Mouse (Mus musculus): ENCODE results near the gene Farsb. TPM values are rescaled to one million over a fixed set of nuclear protein-coding genes. Genes with fewer than 3 reads are reported as not detected.
A peak's percentile ranks its signal among the peaks of the same experiment; 100 is the strongest.

The Farsb gene
- polyA plus RNA-seq (2015; fragmentation: Nextera tagmentation; extraction: Ambion mirVana): 133 and 136 TPM in 2 replicates

- peak within 1 kb of the TSS; percentile 100 for H3K4me3 ChIP-seq (ENCODE audit: low read length)
- peak within 1 kb of the TSS; percentile 93 for H3K4me2 ChIP-seq (replicated peaks; ENCODE audit: low read depth, low read length)
- no peaks in the 10 kb centered on the region for H3K9me3 ChIP-seq (ENCODE audit: low read length)
- peak within 1 kb of the TSS; percentile 94 for H3K9ac ChIP-seq (replicated peaks; ENCODE audit: low read length)
- H3K36me3 ChIP-seq (ENCODE audit: insufficient read depth, low read length): no peaks in the 10 kb centered on the region
- peak within 1 kb of the TSS; percentile 73; the same call in 1 of the 2 replicates for H3K27ac ChIP-seq (ENCODE audit: low read length)
- ATAC-seq (ENCODE audit: low FRiP score, low TSS enrichment): peak; percentile 98
- no peaks in the 10 kb centered on the region for H3K27me3 ChIP-seq (ENCODE audit: insufficient read depth, low read length)
- H3K4me1 ChIP-seq (ENCODE audit: insufficient read depth, low read length): peaks cover 13% of the 10 kb centered on the region
- WGBS: under 1% methylated on average over 31 of the region's 31 CpGs
These were observed at the start of gene Farsb for GRCm38 (mm10) chr1:78488752-78489492. Gene Farsb, minus strand, starts transcription at chr1:78488897.

- Histone ChIP-seq H3K27ac (ENCODE audit: low read length) (no peak overlapping the region), H3K27me3 (ENCODE audit: insufficient read depth, low read length) (no peaks in the 10 kb centered on the region), H3K36me3 (ENCODE audit: insufficient read depth, low read length) (no peaks in the 10 kb centered on the region), H3K4me1 (ENCODE audit: insufficient read depth, low read length) (0 out of 2 replicates have a peak, but pooled peaks cover 2% of the 10 kb centered on the region), H3K9me3 (ENCODE audit: low read length) (no peaks in the 10 kb centered on the region), H3K4me2 (replicated peaks; ENCODE audit: low read depth, low read length) (no peak overlapping the region), H3K4me3 (ENCODE audit: low read length) (no peak overlapping the region), H3K9ac (replicated peaks; ENCODE audit: low read length) (no peak overlapping the region)
- WGBS: 55% methylated on average over 5 of the region's 5 CpGs
- no peak for ATAC-seq (ENCODE audit: low FRiP score, low TSS enrichment)
These were observed 49.7 kb upstream of the Farsb start for GRCm38 (mm10) chr1:78538396-78538795.

- peak; percentile 82 for ATAC-seq (ENCODE audit: low FRiP score, low TSS enrichment)
- no peaks in the 10 kb centered on the region for H3K27me3 ChIP-seq (ENCODE audit: insufficient read depth, low read length)
These were observed 48.9 kb upstream of the Farsb start for GRCm38 (mm10) chr1:78537494-78538010.

GRCm38 (mm10) chr1:78536310-78537164 lies 47.8 kb upstream of the Farsb start:
- Histone ChIP-seq H3K27me3 (ENCODE audit: insufficient read depth, low read length) (no peaks in the 10 kb centered on the region), H3K4me1 (ENCODE audit: insufficient read depth, low read length) (0 out of 2 replicates have a peak, but pooled peaks cover 2% of the 10 kb centered on the region), H3K27ac (ENCODE audit: low read length) (no peak overlapping the region), H3K9me3 (ENCODE audit: low read length) (no peaks in the 10 kb centered on the region), H3K9ac (replicated peaks; ENCODE audit: low read length) (no peak overlapping the region), H3K36me3 (ENCODE audit: insufficient read depth, low read length) (no peaks in the 10 kb centered on the region), H3K4me2 (replicated peaks; ENCODE audit: low read depth, low read length) (peak overlapping the region; percentile 56), H3K4me3 (ENCODE audit: low read length) (0 out of 2 replicates have a peak overlapping the region, but pooled peaks have one; percentile 8)
- peak; percentile 73; the same call in 1 of the 2 replicates for ATAC-seq (ENCODE audit: low FRiP score, low TSS enrichment)
- WGBS: 22% methylated on average over 19 of the region's 19 CpGs

More at GRCm38 (mm10) chr1:78537494-78538010, 48.9 kb upstream of the Farsb start:
- Histone ChIP-seq H3K36me3 (ENCODE audit: insufficient read depth, low read length) (no peaks in the 10 kb centered on the region), H3K4me1 (ENCODE audit: insufficient read depth, low read length) (0 out of 2 replicates have a peak, but pooled peaks cover 2% of the 10 kb centered on the region), H3K4me3 (ENCODE audit: low read length) (peak overlapping the region; percentile 31), H3K9me3 (ENCODE audit: low read length) (no peaks in the 10 kb centered on the region), H3K4me2 (replicated peaks; ENCODE audit: low read depth, low read length) (peak overlapping the region; percentile 56), H3K9ac (replicated peaks; ENCODE audit: low read length) (peak overlapping the region; percentile 49; the same call in 1 of the 2 replicates), H3K27ac (ENCODE audit: low read length) (no peak overlapping the region)
- WGBS: 39% methylated on average over 16 of the region's 16 CpGs

- H3K4me1 ChIP-seq (ENCODE audit: insufficient read depth, low read length): 0 out of 2 replicates have a peak, but pooled peaks cover 2% of the 10 kb centered on the region
- no peak overlapping the region for H3K4me3 ChIP-seq (ENCODE audit: low read length)
- H3K9ac ChIP-seq (replicated peaks; ENCODE audit: low read length): no peak overlapping the region
- 90% methylated on average over 9 of the region's 9 CpGs for WGBS
- no peak overlapping the region for H3K4me2 ChIP-seq (replicated peaks; ENCODE audit: low read depth, low read length)
- H3K27me3 ChIP-seq (ENCODE audit: insufficient read depth, low read length): no peaks in the 10 kb centered on the region
- no peaks in the 10 kb centered on the region for H3K36me3 ChIP-seq (ENCODE audit: insufficient read depth, low read length)
- no peak for ATAC-seq (ENCODE audit: low FRiP score, low TSS enrichment)
- H3K9me3 ChIP-seq (ENCODE audit: low read length): no peaks in the 10 kb centered on the region
- H3K27ac ChIP-seq (ENCODE audit: low read length): no peak overlapping the region
These were observed 45.9 kb upstream of the Farsb start for GRCm38 (mm10) chr1:78534428-78535150.

GRCm38 (mm10) chr1:78532184-78532800 lies 43.6 kb upstream of the Farsb start:
- no peaks in the 10 kb centered on the region for H3K36me3 ChIP-seq (ENCODE audit: insufficient read depth, low read length)
- H3K4me3 ChIP-seq (ENCODE audit: low read length): no peak overlapping the region
- no peak overlapping the region for H3K27ac ChIP-seq (ENCODE audit: low read length)
- H3K27me3 ChIP-seq (ENCODE audit: insufficient read depth, low read length): no peaks in the 10 kb centered on the region
- H3K4me2 ChIP-seq (replicated peaks; ENCODE audit: low read depth, low read length): no peak overlapping the region
- WGBS: 86% methylated on average over 15 of the region's 15 CpGs
- no peaks in the 10 kb centered on the region for H3K9me3 ChIP-seq (ENCODE audit: low read length)
- H3K9ac ChIP-seq (replicated peaks; ENCODE audit: low read length): no peak overlapping the region
- 0 out of 2 replicates have a peak, but pooled peaks cover 2% of the 10 kb centered on the region for H3K4me1 ChIP-seq (ENCODE audit: insufficient read depth, low read length)
- no peak for ATAC-seq (ENCODE audit: low FRiP score, low TSS enrichment)

GRCm38 (mm10) chr1:78530500-78531215 lies 42.0 kb upstream of the Farsb start:
- Histone ChIP-seq H3K27me3 (ENCODE audit: insufficient read depth, low read length) (no peaks in the 10 kb centered on the region), H3K9me3 (ENCODE audit: low read length) (no peaks in the 10 kb centered on the region), H3K4me1 (ENCODE audit: insufficient read depth, low read length) (peaks cover 6% of the 10 kb centered on the region), H3K4me3 (ENCODE audit: low read length) (no peak overlapping the region), H3K9ac (replicated peaks; ENCODE audit: low read length) (no peak overlapping the region), H3K27ac (ENCODE audit: low read length) (no peak overlapping the region), H3K36me3 (ENCODE audit: insufficient read depth, low read length) (no peaks in the 10 kb centered on the region), H3K4me2 (replicated peaks; ENCODE audit: low read depth, low read length) (no peak overlapping the region)
- WGBS: 72% methylated on average over 7 of the region's 7 CpGs
- ATAC-seq (ENCODE audit: low FRiP score, low TSS enrichment): no peak

GRCm38 (mm10) chr1:78529011-78529410 lies 40.3 kb upstream of the Farsb start:
- Histone ChIP-seq H3K4me2 (replicated peaks; ENCODE audit: low read depth, low read length) (no peak overlapping the region), H3K27me3 (ENCODE audit: insufficient read depth, low read length) (no peaks in the 10 kb centered on the region), H3K4me3 (ENCODE audit: low read length) (no peak overlapping the region), H3K9ac (replicated peaks; ENCODE audit: low read length) (no peak overlapping the region), H3K27ac (ENCODE audit: low read length) (no peak overlapping the region), H3K4me1 (ENCODE audit: insufficient read depth, low read length) (peaks cover 9% of the 10 kb centered on the region), H3K36me3 (ENCODE audit: insufficient read depth, low read length) (no peaks in the 10 kb centered on the region), H3K9me3 (ENCODE audit: low read length) (no peaks in the 10 kb centered on the region)
- no peak for ATAC-seq (ENCODE audit: low FRiP score, low TSS enrichment)
- WGBS: 89% methylated on average over 8 of the region's 8 CpGs

Data from kidney, embryonic 16.5 days (tissue).